Mouse (Mus musculus): Measurements from ENCODE around the gene Col27a1.

GRCm38 (mm10) chr4:63203874-63204273, 9.9 kb upstream of the Col27a1 start:
- no peak for TF ChIP-seq CTCF (IDR thresholded peaks at IDR 0.05; ENCODE audit: low read depth)
- no peak for TF ChIP-seq EP300 (IDR thresholded peaks at IDR 0.05; ENCODE audit: low read depth)

Data from liver, postnatal 0 days (tissue).